Mouse (Mus musculus): ENCODE results near the gene Art3.

Gene Art3

GRCm38 (mm10) chr5:92413271-92413981, 81.8 kb downstream of the Art3 start:
- in situ Hi-C loops (cut with MboI, MseI), result no loop called here

GRCm38 (mm10) chr5:92413982-92414375, 82.4 kb downstream of the Art3 start:
- in situ Hi-C loops (cut with MboI, MseI), result no loop called here

- in situ Hi-C loops (cut with MboI, MseI), result no loop called here
Observed at GRCm38 (mm10) chr5:92424126-92424525, 92.5 kb downstream of the Art3 start.

GRCm38 (mm10) chr5:92430723-92431122, 99.1 kb downstream of the Art3 start:
- in situ Hi-C loops (cut with MboI, MseI), result no loop called here

- in situ Hi-C loops (cut with MboI, MseI), result no loop called here
Observed at GRCm38 (mm10) chr5:92431611-92432010, 100.0 kb downstream of the Art3 start.

- in situ Hi-C loops (cut with MboI, MseI), result no loop called here
Observed at GRCm38 (mm10) chr5:92434070-92434469, 102.4 kb downstream of the Art3 start.

GRCm38 (mm10) chr5:92434571-92434985, 103.0 kb downstream of the Art3 start:
- in situ Hi-C loops (cut with MboI, MseI), result no loop called here

GRCm38 (mm10) chr5:92435025-92435584, 103.5 kb downstream of the Art3 start, which contains the start of gene Nup54:
TSS of gene Nup54 (minus strand) at chr5:92435219.
- in situ Hi-C loops (cut with MboI, MseI), result loop anchor here (5.0 kb wide), 1 partner anchor 67 kb away; no protein-coding TSS in a partner anchor

- in situ Hi-C loops (cut with MboI, MseI), result loop anchor here (5.0 kb wide), 1 partner anchor 64 kb away; no protein-coding TSS in a partner anchor
Observed at GRCm38 (mm10) chr5:92438540-92438939, 106.9 kb downstream of the Art3 start.

GRCm38 (mm10) chr5:92441494-92441893, 109.9 kb downstream of the Art3 start:
- in situ Hi-C loops (cut with MboI, MseI), result no loop called here

- in situ Hi-C loops (cut with MboI, MseI), result no loop called here
Observed at GRCm38 (mm10) chr5:92442914-92443313, 111.3 kb downstream of the Art3 start.

GRCm38 (mm10) chr5:92445016-92445415, 113.4 kb downstream of the Art3 start:
- in situ Hi-C loops (cut with MboI, MseI), result loop anchor here (5.0 kb wide), 1 partner anchor 202 kb away; no protein-coding TSS in a partner anchor

GRCm38 (mm10) chr5:92446736-92447135, 115.1 kb downstream of the Art3 start:
- in situ Hi-C loops (cut with MboI, MseI), result loop anchor here (5.0 kb wide), 1 partner anchor 201 kb away; no protein-coding TSS in a partner anchor

- in situ Hi-C loops (cut with MboI, MseI), result no loop called here
Observed at GRCm38 (mm10) chr5:92452876-92453275, 121.2 kb downstream of the Art3 start.

- in situ Hi-C loops (cut with MboI, MseI), result no loop called here
Observed at GRCm38 (mm10) chr5:92457410-92457809, 125.8 kb downstream of the Art3 start.

- in situ Hi-C loops (cut with MboI, MseI), result no loop called here
Observed at GRCm38 (mm10) chr5:92458726-92459125, 127.1 kb downstream of the Art3 start.

- in situ Hi-C loops (cut with MboI, MseI), result no loop called here
Observed at GRCm38 (mm10) chr5:92461321-92461720, 129.7 kb downstream of the Art3 start.
